Mouse (Mus musculus) liver, postnatal 0 days (tissue): ENCODE measurements at regions not wholly inside any gene's neighbourhood (a gene's known extent, or its start where the extent isn't known, plus 50 kb on each side); places are given as distances from the start of the nearest gene placed in this dataset.

Source experiments
- CTCF ChIP-seq: sonication (generic); IDR thresholded peaks from 2 replicates; pipeline ENCODE4 v1.5.1; 2016; ENCODE audit warnings: antibody characterized with exemption, low read depth
- EP300 ChIP-seq: IDR thresholded peaks from 2 replicates; pipeline ENCODE4 v1.6.1; 2016; ENCODE audit warnings: antibody characterized with exemption, low read depth, mild to moderate bottlenecking

- peak; percentile 73 for TF ChIP-seq CTCF
- TF ChIP-seq EP300, result no peak
Observed at GRCm38 (mm10) chr1:136749188-136749587, 124.5 kb downstream of the Zfp281 start.
